Mouse (Mus musculus): ENCODE results near the gene Vmn1r205.
"Not testable (repeated sequence)": the region's sequence is repeated elsewhere in the genome, so short reads cannot be mapped to it uniquely, and the experiment has no call there.

Vmn1r205 gene

DNA sequence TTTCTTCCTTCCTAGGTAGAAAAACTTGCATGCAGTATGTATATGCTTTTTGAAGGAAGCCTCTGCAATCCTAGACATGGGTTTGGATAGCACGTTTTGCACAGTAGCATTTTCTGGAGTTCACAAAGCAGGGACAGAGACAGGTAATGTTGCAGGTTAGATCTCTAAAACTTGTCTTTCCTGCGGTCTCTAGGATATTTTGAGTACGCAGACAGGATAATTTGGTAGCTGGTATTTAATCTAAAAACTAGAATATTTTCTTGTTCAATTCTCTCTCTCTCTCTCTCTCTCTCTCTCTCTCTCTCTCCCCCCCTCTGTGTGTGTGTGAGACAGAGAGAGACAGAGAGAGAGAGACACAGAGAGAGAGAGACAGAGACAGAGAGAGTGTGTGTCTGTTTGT, at the start of gene Vmn1r205:
Vmn1r205 (minus strand) TSS at position 101 of the 400 bp plus-strand sequence.
- no peak for DNase-seq

DNA sequence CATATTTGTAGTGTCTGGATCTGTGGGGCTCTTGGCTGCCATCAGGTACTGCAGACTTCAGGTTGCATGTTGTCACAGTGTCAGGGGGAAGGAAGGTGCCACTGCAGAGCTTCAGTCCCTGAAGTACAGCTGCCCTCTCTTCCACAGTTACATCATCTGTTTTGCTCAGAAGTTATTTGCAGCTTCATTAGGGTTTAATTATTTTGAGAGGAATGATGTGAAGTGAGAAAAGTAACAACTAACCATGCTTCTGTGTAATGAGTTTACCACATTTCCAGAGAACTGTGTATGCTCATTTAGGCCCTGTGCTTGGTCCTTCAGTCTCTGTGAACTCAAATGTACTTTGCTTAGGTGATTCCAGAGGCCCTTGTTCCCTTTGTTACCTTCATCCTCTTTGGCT, 31.4 kb upstream of the Vmn1r205 start, which contains the start of gene Vmn1r206:
Vmn1r206 (minus strand) TSS at position 101 of the 400 bp plus-strand sequence.
- not testable (repeated sequence) for DNase-seq

DNA sequence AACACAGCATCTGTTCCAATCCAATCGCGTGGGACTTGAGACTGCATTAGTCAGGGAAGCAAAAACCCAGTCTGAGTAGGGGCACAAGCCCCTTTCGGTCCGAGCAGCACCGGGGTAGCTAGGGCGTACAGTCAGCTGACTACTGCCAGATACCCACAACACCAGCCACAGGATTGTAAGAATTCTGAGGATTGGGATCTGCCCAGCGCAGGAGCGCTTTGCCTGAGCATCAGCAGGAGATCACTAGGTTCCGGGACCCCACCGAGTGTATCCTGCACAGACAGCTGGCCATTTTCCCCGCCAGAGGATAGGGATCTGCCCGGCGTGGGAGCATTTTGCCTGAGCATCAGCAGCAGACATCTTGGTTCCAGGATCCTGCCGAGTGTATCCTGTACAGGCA, 9.5 kb downstream of the Vmn1r205 start:
- DNase-seq = not testable (repeated sequence)

DNA sequence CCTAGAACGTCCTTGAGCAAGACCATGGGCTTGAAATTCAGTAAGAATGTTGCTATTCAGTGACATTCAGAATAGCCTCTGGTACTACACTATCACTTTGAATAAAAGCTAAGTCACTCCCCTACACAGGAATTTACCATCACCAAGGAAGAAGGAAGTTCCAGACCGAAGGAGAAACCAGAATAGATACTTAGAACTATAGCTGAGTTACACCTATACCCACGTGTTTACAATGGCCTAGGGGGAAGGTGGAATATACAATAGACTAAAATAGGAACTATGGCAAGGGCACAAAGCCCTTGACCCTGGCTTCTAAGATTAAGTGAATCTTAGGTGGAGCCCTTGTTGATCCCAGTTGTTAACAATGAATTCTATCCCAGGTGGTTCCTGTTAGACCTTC, 17.9 kb downstream of the Vmn1r205 start:
- not testable (repeated sequence) for DNase-seq

DNA sequence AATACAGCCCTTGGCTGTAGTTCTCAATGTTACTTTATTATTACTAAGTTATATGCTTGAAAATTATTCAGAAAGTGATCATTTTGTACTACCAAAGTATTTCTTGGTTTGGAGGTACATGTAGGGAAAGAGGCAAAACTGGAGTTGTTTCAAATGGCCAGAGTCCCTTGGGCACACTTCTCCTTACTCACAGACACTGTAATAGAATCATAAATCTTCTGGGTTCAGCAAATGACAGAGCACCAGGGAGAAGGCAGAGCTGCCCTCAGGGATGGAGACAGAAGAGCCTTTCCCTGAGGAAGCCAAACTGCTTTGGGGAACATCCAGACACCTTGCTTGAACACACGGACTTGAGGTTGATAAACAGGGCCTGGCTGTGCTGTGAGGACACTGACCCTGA, 39.9 kb downstream of the Vmn1r205 start, which contains the start of gene Vmn1r204:
Vmn1r204 (plus strand) TSS at position 301 of the 400 bp plus-strand sequence.
- DNase-seq = not testable (repeated sequence)
